Mouse (Mus musculus) hindbrain, postnatal 0 days (tissue): ENCODE data around the gene Galc. TPM values are rescaled to one million over a fixed set of nuclear protein-coding genes. Genes with fewer than 3 reads are reported as not detected.

ENCODE experiments used
- ATAC-seq: fragments of 200-750 bp; cut with Nextera tagmentation; 2 replicates; pipeline ENCODE4 v1.8.0; 2017; ENCODE audit warnings: mild to moderate bottlenecking, moderate TSS enrichment, moderate library complexity
- DNase-seq: peaks from one replicate; pipeline ENCODE4 v3.0.0-alpha.2; 2015; ENCODE audit warnings: low spot score
- H3K27ac ChIP-seq: fragments of 300-500 bp; sonication (generic); 2 replicates; pipeline ENCODE4 v1.5.1; 2014; ENCODE audit warnings: mild to moderate bottlenecking
- H3K27me3 ChIP-seq: fragments of 300-500 bp; sonication (generic); 2 replicates; pipeline ENCODE4 v1.6.1; 2014; ENCODE audit warnings: low read length, mixed read lengths; ENCODE audit not compliant: insufficient read depth
- H3K36me3 ChIP-seq: fragments of 300-500 bp; sonication (generic); 2 replicates; pipeline ENCODE4 v1.6.1; 2014; ENCODE audit warnings: low read length, mixed read lengths; ENCODE audit not compliant: insufficient read depth
- H3K4me1 ChIP-seq: fragments of 300-500 bp; sonication (generic); 2 replicates; pipeline ENCODE4 v1.6.1; 2014; ENCODE audit warnings: antibody characterized with exemption, low read length, mixed read lengths; ENCODE audit not compliant: insufficient read depth
- H3K4me2 ChIP-seq: fragments of 300-500 bp; sonication (generic); 2 replicates; pipeline ENCODE4 v1.6.1; 2014; ENCODE audit warnings: low read depth, mild to moderate bottlenecking, low read length, moderate library complexity, mixed read lengths
- H3K4me3 ChIP-seq: fragments of 300-500 bp; sonication (generic); 2 replicates; pipeline ENCODE4 v1.5.1; 2014; ENCODE audit warnings: low read length
- H3K9ac ChIP-seq: fragments of 300-500 bp; sonication (generic); replicated peaks from 2 replicates; pipeline ENCODE4 v1.6.1; 2014; ENCODE audit warnings: mild to moderate bottlenecking, low read length, moderate library complexity, mixed read lengths
- H3K9me3 ChIP-seq: fragments of 300-500 bp; sonication (generic); 2 replicates; pipeline ENCODE4 v1.6.1; 2016; ENCODE audit warnings: low read length, mixed read lengths
- CTCF ChIP-seq: IDR thresholded peaks from 2 replicates; pipeline ENCODE4 v1.5.1; 2016; ENCODE audit warnings: antibody characterized with exemption, control low read depth, low read depth
- WGBS: fragments of 180-500 bp; shearing (Covaris S2); extraction: QIAGEN DNeasy Blood & Tissue Kit; methylation state at CpG from one replicate; pipeline ENCODE4 v1.1.7; 2014; 5-methylcytosine and 5-hydroxymethylcytosine counted together
- polyA plus RNA-seq: library from polyadenylated mRNA; unstranded; fragments of >200 nt; fragmentation: Nextera tagmentation; extraction: Ambion mirVana; gene quantifications from 2 replicates; pipeline ENCODE4 v1.2.1, GENCODE M21; 2015
- total RNA-seq: library from RNA; depleted of rRNA; stranded (reverse); fragments of >200 nt; gene quantifications from 2 replicates; pipeline ENCODE4 v1.2.3, GENCODE M21; 2014; rRNA removed

Gene Galc
- total RNA-seq, result 14.3 and 19.1 TPM in 2 replicates
- polyA plus RNA-seq, result 11.6 and 12.2 TPM in 2 replicates

GRCm38 (mm10) chr12:98258845-98259517, at the start of gene Galc:
Gene Galc, minus strand, starts transcription at chr12:98259459.
- Histone ChIP-seq H3K4me2 (peak within 1 kb of the TSS; percentile 59), H3K4me1 (0 out of 2 replicates have a peak, but pooled peaks cover 6% of the 10 kb centered on the region), H3K27me3 (no peaks in the 10 kb centered on the region), H3K27ac (peak within 1 kb of the TSS; percentile 97), H3K4me3 (peak within 1 kb of the TSS; percentile 87), H3K9me3 (no peaks in the 10 kb centered on the region), H3K9ac (peak within 1 kb of the TSS; percentile 94), H3K36me3 (no peaks in the 10 kb centered on the region)
- WGBS, result under 1% methylated on average over 75 of the region's 76 CpGs
- TF ChIP-seq CTCF, result no peak
- DNase-seq (peak; percentile 94), ATAC-seq (peak; percentile 96)

- H3K36me3 ChIP-seq, result no peaks in the 10 kb centered on the region
- 82% methylated on average over 7 of the region's 7 CpGs for WGBS
- no peaks in the 10 kb centered on the region for H3K9me3 ChIP-seq
- TF ChIP-seq CTCF, result no peak
- no peak overlapping the region for H3K4me2 ChIP-seq
- no peak for ATAC-seq
- DNase-seq, result no peak
- no peak overlapping the region for H3K9ac ChIP-seq
- H3K27ac ChIP-seq, result no peak overlapping the region
- H3K4me1 ChIP-seq, result no peaks in the 10 kb centered on the region
- no peaks in the 10 kb centered on the region for H3K27me3 ChIP-seq
- H3K4me3 ChIP-seq, result no peak overlapping the region
Measured at GRCm38 (mm10) chr12:98307179-98307915, 48.1 kb upstream of the Galc start.

- H3K9ac ChIP-seq, result no peak overlapping the region
- H3K4me1 ChIP-seq, result no peaks in the 10 kb centered on the region
- no peak overlapping the region for H3K4me2 ChIP-seq
- TF ChIP-seq CTCF, result no peak
- no peaks in the 10 kb centered on the region for H3K36me3 ChIP-seq
- H3K4me3 ChIP-seq, result no peak overlapping the region
- H3K9me3 ChIP-seq, result no peaks in the 10 kb centered on the region
- DNase-seq, result no peak
- H3K27ac ChIP-seq, result no peak overlapping the region
- ATAC-seq, result no peak
- 44% methylated on average over 1 of the region's 1 CpGs for WGBS
- no peaks in the 10 kb centered on the region for H3K27me3 ChIP-seq
Measured at GRCm38 (mm10) chr12:98303013-98303412, 43.8 kb upstream of the Galc start.

GRCm38 (mm10) chr12:98301980-98302379, 42.7 kb upstream of the Galc start:
- H3K27me3 ChIP-seq, result no peaks in the 10 kb centered on the region
- no peak for ATAC-seq
- no peak for DNase-seq
- no peak overlapping the region for H3K4me3 ChIP-seq
- no peaks in the 10 kb centered on the region for H3K4me1 ChIP-seq
- no peaks in the 10 kb centered on the region for H3K9me3 ChIP-seq
- no peak overlapping the region for H3K9ac ChIP-seq
- TF ChIP-seq CTCF, result no peak
- H3K4me2 ChIP-seq, result no peak overlapping the region
- H3K36me3 ChIP-seq, result no peaks in the 10 kb centered on the region
- H3K27ac ChIP-seq, result no peak overlapping the region
- WGBS, result 88% methylated on average over 5 of the region's 5 CpGs

- DNase-seq (no peak), ATAC-seq (no peak)
- Histone ChIP-seq H3K4me1 (no peaks in the 10 kb centered on the region), H3K4me2 (no peak overlapping the region), H3K9ac (no peak overlapping the region), H3K4me3 (no peak overlapping the region), H3K9me3 (no peaks in the 10 kb centered on the region), H3K27ac (no peak overlapping the region), H3K27me3 (no peaks in the 10 kb centered on the region), H3K36me3 (no peaks in the 10 kb centered on the region)
- WGBS, result 88% methylated on average over 2 of the region's 2 CpGs
- no peak for TF ChIP-seq CTCF
Measured at GRCm38 (mm10) chr12:98294241-98294640, 35.0 kb upstream of the Galc start.

GRCm38 (mm10) chr12:98292278-98292677, 33.0 kb upstream of the Galc start:
- ATAC-seq (no peak), DNase-seq (no peak)
- no peak for TF ChIP-seq CTCF
- Histone ChIP-seq H3K27ac (no peak overlapping the region), H3K9me3 (no peaks in the 10 kb centered on the region), H3K9ac (no peak overlapping the region), H3K4me2 (no peak overlapping the region), H3K36me3 (no peaks in the 10 kb centered on the region), H3K4me1 (no peaks in the 10 kb centered on the region), H3K4me3 (no peak overlapping the region), H3K27me3 (no peaks in the 10 kb centered on the region)
- 84% methylated on average over 4 of the region's 4 CpGs for WGBS

GRCm38 (mm10) chr12:98290475-98290874, 31.2 kb upstream of the Galc start:
- Histone ChIP-seq H3K9ac (no peak overlapping the region), H3K9me3 (no peaks in the 10 kb centered on the region), H3K27me3 (no peaks in the 10 kb centered on the region), H3K4me1 (no peaks in the 10 kb centered on the region), H3K4me2 (no peak overlapping the region), H3K4me3 (no peak overlapping the region), H3K27ac (no peak overlapping the region), H3K36me3 (no peaks in the 10 kb centered on the region)
- WGBS, result 85% methylated on average over 3 of the region's 3 CpGs
- DNase-seq, result no peak
- ATAC-seq, result no peak
- no peak for TF ChIP-seq CTCF
